Mouse (Mus musculus) heart, adult 2 months (tissue): ENCODE measurements around the gene Cdk14. TPM values are rescaled to one million over a fixed set of nuclear protein-coding genes. Genes with fewer than 3 reads are reported as not detected.
A peak's percentile ranks its signal among the peaks of the same experiment; 100 is the strongest.

Experiments used
- DNase-seq, 2 experiments: peaks; one replicate each; pipeline ENCODE4 v3.0.0; 2021
- H3K27ac ChIP-seq: fragments of 200-600 bp; 2 replicates; pipeline ENCODE4 v1.8.1; 2022
- H3K27me3 ChIP-seq: fragments of 200-500 bp; 2 replicates; pipeline ENCODE4 v1.6.1; 2012; ENCODE audit warnings: mild to moderate bottlenecking, low read length, inconsistent platforms, mixed read lengths; ENCODE audit not compliant: control insufficient read depth, insufficient read depth
- H3K36me3 ChIP-seq: fragments of 200-500 bp; 2 replicates; pipeline ENCODE4 v1.6.1; 2012; ENCODE audit warnings: low read length, inconsistent platforms; ENCODE audit not compliant: control insufficient read depth, insufficient read depth
- H3K4me1 ChIP-seq: fragments of 200-500 bp; 2 replicates; pipeline ENCODE4 v1.6.1; 2011; ENCODE audit warnings: low read length; ENCODE audit not compliant: control insufficient read depth, insufficient read depth
- H3K4me3 ChIP-seq: fragments of 200-600 bp; 2 replicates; pipeline ENCODE4 v1.8.1; 2022
- H3K79me2 ChIP-seq: fragments of 200-500 bp; replicated peaks from 2 replicates; pipeline ENCODE4 v1.6.1; 2012; ENCODE audit warnings: mild to moderate bottlenecking, inconsistent platforms, low read length, moderate library complexity, mixed read lengths; ENCODE audit not compliant: control insufficient read depth, insufficient read depth
- H3K9ac ChIP-seq: fragments of 200-500 bp; 2 replicates; pipeline ENCODE4 v1.6.1; 2012; ENCODE audit warnings: low read depth, mild to moderate bottlenecking, control low read depth, inconsistent platforms, low read length, mixed read lengths
- CTCF ChIP-seq: fragments of 200-600 bp; IDR thresholded peaks from 2 replicates; pipeline ENCODE4 v1.8.1; 2022; ENCODE audit warnings: antibody characterized with exemption, mild to moderate bottlenecking, moderate library complexity
- EP300 ChIP-seq: fragments of 200-500 bp; IDR thresholded peaks from 2 replicates; pipeline ENCODE4 v1.6.1; 2011; ENCODE audit warnings: low read depth, low read length, control low read depth; ENCODE audit not compliant: insufficient read depth
- POLR2A ChIP-seq: fragments of 200-500 bp; IDR thresholded peaks from 2 replicates; pipeline ENCODE4 v1.6.1; 2011; ENCODE audit warnings: mild to moderate bottlenecking, low read depth, low read length, control low read depth; ENCODE audit not compliant: insufficient read depth
- WGBS: fragments of 180-500 bp; shearing (Covaris S2); methylation state at CpG from one replicate; pipeline ENCODE4 v1.1.7; 2018; 5-methylcytosine and 5-hydroxymethylcytosine counted together
- intact Hi-C: fragments of 180-260 bp; cut with DNase I; formaldehyde crosslinking; loops from one replicate; pipeline ENCODE4 v1.15.1; 2025
- polyA plus RNA-seq: library from polyadenylated mRNA; depleted of rRNA; stranded (reverse); fragments of >200 nt; gene quantifications from 2 replicates; pipeline ENCODE4 v1.2.3, GENCODE M21; 2012
- total RNA-seq, 2 experiments: library from RNA; stranded (reverse); gene quantifications; 2 replicates each; pipeline ENCODE4 v1.2.3; 2021

Gene Cdk14
- total and polyA plus RNA-seq, 3 experiments = 2.7 to 8.1 (median 7.6) TPM

DNA sequence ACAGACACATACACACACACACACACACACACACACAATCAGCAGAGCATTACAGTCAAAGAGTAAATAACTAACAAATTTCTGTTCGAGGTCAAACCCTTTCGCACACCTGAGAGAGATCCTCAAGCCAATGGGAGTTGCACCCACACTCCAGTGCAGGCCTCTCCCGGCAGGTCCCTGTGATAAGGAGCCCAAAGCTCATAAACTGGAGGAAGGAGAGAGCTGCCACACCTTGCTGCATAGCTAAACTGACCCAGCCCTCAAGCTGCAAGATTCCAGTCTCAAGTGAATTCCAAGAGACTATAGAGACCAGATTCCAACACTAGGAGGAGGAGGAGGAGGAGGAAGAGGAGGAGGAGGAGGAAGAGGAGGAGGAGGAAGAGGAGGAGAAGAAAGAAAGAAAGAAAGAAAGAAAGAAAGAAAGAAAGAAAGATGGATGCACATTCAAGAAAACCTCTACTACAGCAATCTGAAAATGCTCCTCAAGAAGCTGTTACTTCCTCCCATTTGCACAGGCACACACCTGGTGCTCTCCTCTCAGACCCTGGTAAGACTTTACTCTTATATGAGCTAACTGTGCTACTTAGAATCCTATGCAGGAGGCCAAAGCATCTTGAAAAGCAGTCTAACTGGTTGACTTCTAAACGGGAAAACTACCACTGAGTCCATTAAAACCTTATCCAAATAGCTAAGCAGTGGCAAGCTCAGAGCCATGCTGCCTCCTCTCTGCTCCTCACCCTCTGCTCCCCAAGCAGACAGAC, 49.6 kb downstream of the Cdk14 start:
- Histone ChIP-seq H3K27ac (no peak overlapping the region), H3K36me3 (no peaks in the 10 kb centered on the region; the same call in 1 of the 2 replicates), H3K4me3 (no peak overlapping the region), H3K27me3 (no peaks in the 10 kb centered on the region), H3K4me1 (no peaks in the 10 kb centered on the region), H3K79me2 (0 out of 2 replicates have a peak, but pooled peaks cover 2% of the 10 kb centered on the region), H3K9ac (no peak overlapping the region)
- TF ChIP-seq POLR2A (no peak), EP300 (no peak), CTCF (no peak)
- intact Hi-C loops = no loop called here
- 79% methylated on average over 4 of the region's 4 CpGs for WGBS
- no peak for DNase-seq

GRCm38 (mm10) chr5:5368389-5369164, 51.5 kb downstream of the Cdk14 start:
- H3K9ac ChIP-seq = no peak overlapping the region
- no peaks in the 10 kb centered on the region; the same call in 1 of the 2 replicates for H3K36me3 ChIP-seq
- H3K4me3 ChIP-seq = no peak overlapping the region
- no peak for DNase-seq
- H3K4me1 ChIP-seq = no peaks in the 10 kb centered on the region
- WGBS = 66% methylated on average over 14 of the region's 14 CpGs
- TF ChIP-seq CTCF = no peak
- no peak for TF ChIP-seq EP300
- no peak for TF ChIP-seq POLR2A
- H3K79me2 ChIP-seq = no peaks in the 10 kb centered on the region
- intact Hi-C loops = no loop called here
- no peaks in the 10 kb centered on the region for H3K27me3 ChIP-seq
- H3K27ac ChIP-seq = no peak overlapping the region

- H3K27ac ChIP-seq = no peak overlapping the region
- H3K36me3 ChIP-seq = no peaks in the 10 kb centered on the region; the same call in 1 of the 2 replicates
- no peaks in the 10 kb centered on the region for H3K27me3 ChIP-seq
- 0 out of 2 replicates have a peak, but pooled peaks have one; percentile 33 for TF ChIP-seq EP300
- no peak for TF ChIP-seq POLR2A
- no peak for TF ChIP-seq CTCF
- H3K9ac ChIP-seq = no peak overlapping the region
- 36% methylated on average over 8 of the region's 8 CpGs for WGBS
- intact Hi-C loops = no loop called here
- no peak overlapping the region for H3K4me3 ChIP-seq
- DNase-seq = no peak
- H3K4me1 ChIP-seq = no peaks in the 10 kb centered on the region
- H3K79me2 ChIP-seq = no peaks in the 10 kb centered on the region
These were observed 52.6 kb downstream of the Cdk14 start for GRCm38 (mm10) chr5:5367550-5367949.

GRCm38 (mm10) chr5:5365285-5366076, 54.6 kb downstream of the Cdk14 start:
- Histone ChIP-seq H3K36me3 (no peaks in the 10 kb centered on the region; the same call in 1 of the 2 replicates), H3K4me1 (peaks cover 1% of the 10 kb centered on the region; the same call in 1 of the 2 replicates), H3K27ac (no peak overlapping the region), H3K4me3 (no peak overlapping the region), H3K27me3 (no peaks in the 10 kb centered on the region), H3K79me2 (no peaks in the 10 kb centered on the region; the same call in 1 of the 2 replicates), H3K9ac (no peak overlapping the region)
- intact Hi-C loops = no loop called here
- no peak for TF ChIP-seq EP300
- no peak for DNase-seq
- 85% methylated on average over 14 of the region's 14 CpGs for WGBS

DNA sequence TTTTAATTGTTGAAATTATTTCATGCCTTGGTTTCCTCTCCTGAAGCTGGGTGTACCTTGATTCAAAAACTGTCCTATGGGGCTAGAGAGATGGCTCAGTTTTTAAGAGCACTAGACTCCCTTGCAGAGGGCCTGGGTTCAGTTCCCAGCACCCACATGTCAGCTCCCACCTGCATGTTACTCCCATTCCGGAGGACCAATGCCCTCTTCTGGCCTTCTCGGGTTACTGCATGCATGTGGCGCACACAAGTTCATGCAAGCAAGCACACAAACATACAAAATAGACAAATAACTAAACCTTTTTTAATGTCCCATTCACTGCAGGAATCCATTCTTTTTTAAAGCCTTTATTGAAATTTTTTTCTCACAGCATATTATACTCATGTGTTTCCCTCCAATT, 58.4 kb downstream of the Cdk14 start:
- TF ChIP-seq CTCF = peak; percentile 30
- no peak for TF ChIP-seq POLR2A
- TF ChIP-seq EP300 = no peak
- no peak for DNase-seq
- 97% methylated on average over 3 of the region's 3 CpGs for WGBS
- intact Hi-C loops = no loop called here
- Histone ChIP-seq H3K4me3 (no peak overlapping the region), H3K27ac (no peak overlapping the region), H3K4me1 (peaks cover 2% of the 10 kb centered on the region), H3K9ac (no peak overlapping the region), H3K36me3 (no peaks in the 10 kb centered on the region; the same call in 1 of the 2 replicates), H3K79me2 (no peaks in the 10 kb centered on the region; the same call in 1 of the 2 replicates), H3K27me3 (no peaks in the 10 kb centered on the region)

GRCm38 (mm10) chr5:5360338-5360737, 59.8 kb downstream of the Cdk14 start:
- H3K36me3 ChIP-seq = no peaks in the 10 kb centered on the region; the same call in 1 of the 2 replicates
- H3K27ac ChIP-seq = no peak overlapping the region
- H3K27me3 ChIP-seq = no peaks in the 10 kb centered on the region
- no peak overlapping the region for H3K9ac ChIP-seq
- intact Hi-C loops = no loop called here
- no peak overlapping the region for H3K4me3 ChIP-seq
- peaks cover 2% of the 10 kb centered on the region for H3K4me1 ChIP-seq
- H3K79me2 ChIP-seq = no peaks in the 10 kb centered on the region; the same call in 1 of the 2 replicates
- TF ChIP-seq EP300 (no peak), CTCF (no peak), POLR2A (no peak)
- 80% methylated on average over 5 of the region's 5 CpGs for WGBS
- no peak for DNase-seq
